Mouse (Mus musculus): ENCODE measurements around the gene Lmcd1.

The Lmcd1 gene

DNA sequence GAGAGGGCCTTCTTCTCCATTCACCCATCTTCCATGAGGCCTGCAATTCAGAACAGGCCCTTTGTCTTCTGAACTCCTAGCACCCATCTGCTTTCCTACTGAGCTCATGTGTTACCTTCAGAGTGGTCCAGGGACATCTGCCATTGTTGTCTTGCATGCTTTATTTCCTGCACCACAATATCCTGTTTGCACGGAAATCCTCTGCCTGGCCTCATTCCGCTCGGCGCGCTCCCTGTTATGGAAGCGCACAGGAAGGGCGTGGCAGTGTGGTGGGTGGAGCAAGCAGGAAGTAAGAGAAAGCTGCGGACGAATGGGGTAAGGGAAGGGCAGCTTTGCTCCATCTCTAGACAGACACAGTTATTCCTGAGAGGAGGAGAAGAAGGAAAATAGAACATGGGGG lies 14.1 kb downstream of the Lmcd1 start:
- no peak for DNase-seq (ENCODE audit: low spot score)

DNA sequence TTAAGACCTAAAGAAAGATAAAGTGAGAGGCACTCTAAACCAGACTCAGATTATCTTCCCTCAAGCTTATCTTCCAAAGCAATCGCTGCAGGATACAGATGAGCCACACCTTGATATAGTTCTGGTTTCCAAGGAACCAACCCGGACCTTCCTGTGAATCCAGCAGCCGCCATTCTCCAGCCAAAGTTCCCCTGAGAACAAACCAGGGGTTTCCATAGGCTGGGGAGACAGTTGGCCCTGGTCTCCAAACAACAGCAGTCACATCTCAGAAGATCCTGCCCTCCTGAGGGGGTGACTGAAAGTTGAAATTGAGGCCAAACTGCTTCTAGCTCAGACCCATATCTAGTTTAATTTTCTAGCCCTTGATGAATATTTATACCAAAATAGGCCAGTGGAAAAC lies 14.7 kb downstream of the Lmcd1 start:
- no peak for DNase-seq (ENCODE audit: low spot score)

- DNase-seq (ENCODE audit: low spot score) = no peak
These were observed 17.6 kb downstream of the Lmcd1 start for GRCm38 (mm10) chr6:112291146-112291545.

DNA sequence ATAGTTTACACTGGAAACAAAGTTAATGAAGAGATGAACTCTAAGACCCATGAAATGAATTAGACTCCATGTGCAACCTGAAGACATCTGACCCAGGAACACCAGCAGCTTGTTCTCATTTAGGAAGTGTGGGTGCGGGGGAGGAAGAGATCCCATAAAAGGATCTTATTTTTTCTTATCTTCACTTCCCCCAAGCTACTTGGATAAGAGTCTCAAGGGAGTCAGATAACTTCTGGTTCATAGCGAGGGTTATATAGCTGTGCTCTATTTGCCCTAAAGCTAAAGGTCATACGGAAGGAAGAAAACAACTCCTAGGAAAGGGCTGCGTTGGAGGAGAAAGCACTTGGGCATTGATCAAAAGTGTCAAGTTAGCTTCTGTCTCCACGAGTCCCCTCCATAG lies 19.8 kb downstream of the Lmcd1 start:
- no peak for DNase-seq (ENCODE audit: low spot score)

DNA sequence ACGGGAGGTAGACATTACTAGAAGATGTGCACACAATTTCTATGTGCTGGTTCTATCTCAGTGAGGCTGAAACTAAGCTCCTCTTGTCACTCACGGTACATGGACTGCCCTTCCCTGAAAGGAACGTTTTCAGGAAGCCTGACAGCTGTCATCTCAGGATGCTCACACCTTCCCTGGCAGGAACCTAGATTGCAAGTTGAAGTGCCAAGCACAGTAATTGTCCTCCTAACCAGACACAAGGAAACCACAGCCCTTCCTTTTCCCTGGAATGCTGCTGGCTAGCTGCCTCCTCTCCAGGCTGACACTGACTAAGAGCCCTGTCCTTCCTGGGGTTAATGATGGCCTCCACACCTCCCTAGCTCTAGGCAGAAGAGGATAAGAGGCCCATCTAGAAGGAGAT lies 21.7 kb downstream of the Lmcd1 start:
- DNase-seq (ENCODE audit: low spot score) = no peak

DNA sequence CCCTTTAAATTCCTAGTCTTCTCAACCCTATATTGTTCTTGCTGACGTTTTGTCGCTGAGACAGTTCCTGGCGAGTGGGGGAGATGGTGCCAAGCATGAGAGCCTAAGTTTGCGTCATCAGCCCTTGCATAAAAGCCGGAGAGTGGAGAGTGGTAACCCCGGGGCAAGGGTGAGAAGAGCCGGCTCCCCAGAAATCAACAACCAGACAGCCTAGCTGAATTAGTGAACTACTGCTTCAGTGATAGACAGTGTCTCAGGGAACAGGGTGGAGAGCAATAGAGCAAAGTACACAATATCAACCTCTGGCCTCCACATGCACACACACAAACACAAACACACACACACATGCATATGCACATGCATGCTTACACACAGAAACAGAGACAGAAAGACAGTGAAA lies 26.6 kb downstream of the Lmcd1 start:
- no peak for DNase-seq (ENCODE audit: low spot score)

GRCm38 (mm10) chr6:112300633-112301032 lies 27.1 kb downstream of the Lmcd1 start:
- no peak for DNase-seq (ENCODE audit: low spot score)

GRCm38 (mm10) chr6:112302248-112302647 lies 28.7 kb downstream of the Lmcd1 start:
- DNase-seq (ENCODE audit: low spot score) = no peak

DNA sequence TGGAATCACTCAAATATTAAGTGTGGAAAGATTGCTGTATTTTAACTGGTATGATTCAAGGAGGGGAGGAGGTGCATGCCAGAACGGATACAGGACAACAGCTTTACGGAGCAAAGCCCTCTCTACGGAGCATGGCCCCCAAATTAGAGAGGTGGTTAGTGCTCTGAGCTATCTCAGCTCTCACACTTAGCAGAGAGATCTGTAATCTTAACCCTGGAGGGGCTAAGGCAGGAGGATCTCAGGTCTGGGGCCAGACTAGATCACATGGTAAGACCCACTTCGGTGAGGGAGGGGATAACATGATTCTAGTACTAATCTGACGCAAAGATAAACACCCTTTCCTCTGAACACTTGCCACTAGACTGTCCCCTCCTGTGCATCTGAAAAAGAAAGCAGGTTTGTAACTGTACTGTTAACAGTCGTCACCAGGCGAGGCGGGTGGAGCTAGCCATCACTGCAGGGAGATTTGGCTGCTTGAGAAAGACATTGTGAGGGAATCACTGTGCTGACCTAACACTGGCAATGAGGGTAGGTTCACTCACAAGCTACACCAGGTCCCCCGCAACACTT lies 29.3 kb downstream of the Lmcd1 start:
- DNase-seq (ENCODE audit: low spot score) = no peak

DNA sequence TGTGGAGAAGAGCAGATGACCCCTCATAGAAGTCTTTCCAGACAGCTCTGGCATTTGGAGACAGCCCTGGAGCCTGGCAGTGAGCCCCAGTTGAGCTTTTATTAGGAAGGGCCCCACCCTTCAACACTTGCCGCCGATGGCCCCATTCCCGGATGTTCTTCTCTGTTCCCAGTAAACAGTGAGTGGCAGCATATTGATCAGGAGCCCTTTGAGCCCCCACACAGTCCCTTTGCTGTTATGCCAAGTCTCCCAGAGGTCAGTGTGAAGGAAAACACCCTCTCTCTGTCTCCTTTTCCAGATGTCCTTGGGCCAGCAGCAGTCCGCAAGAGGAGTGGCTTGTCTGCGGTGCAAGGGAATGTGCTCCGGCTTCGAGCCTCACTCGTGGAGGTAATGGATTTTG lies 31.2 kb downstream of the Lmcd1 start:
- no peak for DNase-seq (ENCODE audit: low spot score)

GRCm38 (mm10) chr6:112309330-112309938 lies 35.9 kb downstream of the Lmcd1 start:
- no peak for DNase-seq (ENCODE audit: low spot score)

DNA sequence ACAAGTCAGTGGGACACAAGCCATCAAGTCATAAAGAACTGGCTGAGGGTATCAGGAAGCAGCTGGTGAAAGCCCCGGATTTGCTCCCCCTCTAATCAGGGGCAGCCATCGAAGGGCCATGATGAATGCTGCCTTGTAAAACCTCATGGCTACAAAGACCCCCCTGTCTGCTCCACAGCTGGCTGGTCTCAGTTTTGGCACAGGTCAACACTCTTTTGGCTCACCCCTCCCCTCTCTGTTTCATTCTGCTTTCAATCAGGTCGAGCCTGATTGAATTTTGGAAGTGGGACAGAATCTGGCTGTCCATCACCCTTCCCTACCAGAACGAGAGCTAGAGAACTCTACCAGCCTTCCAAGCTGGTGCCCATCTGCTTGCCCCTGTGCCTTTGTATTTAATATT lies 37.8 kb downstream of the Lmcd1 start:
- no peak for DNase-seq (ENCODE audit: low spot score)

DNA sequence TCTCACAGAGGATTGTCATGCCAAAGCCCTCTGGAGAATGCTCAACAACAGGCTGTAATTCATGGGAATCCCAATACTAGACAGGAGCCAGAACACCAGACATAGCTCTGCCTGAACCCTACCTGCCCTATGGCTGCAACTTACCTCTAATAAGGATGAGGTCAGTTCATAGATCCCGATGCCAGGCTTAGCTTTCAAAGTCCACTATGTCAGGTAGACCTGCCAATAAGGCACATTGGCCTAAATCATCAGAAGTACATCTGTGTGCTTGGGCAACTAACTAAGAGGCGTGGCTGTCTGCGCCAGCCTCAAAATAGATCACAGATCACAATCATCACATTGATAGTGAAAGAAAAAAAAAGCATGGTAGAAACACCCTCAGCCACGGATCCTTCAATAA lies 45.9 kb downstream of the Lmcd1 start:
- DNase-seq (ENCODE audit: low spot score) = no peak

GRCm38 (mm10) chr6:112320679-112321078 lies 47.1 kb downstream of the Lmcd1 start:
- no peak for DNase-seq (ENCODE audit: low spot score)

DNA sequence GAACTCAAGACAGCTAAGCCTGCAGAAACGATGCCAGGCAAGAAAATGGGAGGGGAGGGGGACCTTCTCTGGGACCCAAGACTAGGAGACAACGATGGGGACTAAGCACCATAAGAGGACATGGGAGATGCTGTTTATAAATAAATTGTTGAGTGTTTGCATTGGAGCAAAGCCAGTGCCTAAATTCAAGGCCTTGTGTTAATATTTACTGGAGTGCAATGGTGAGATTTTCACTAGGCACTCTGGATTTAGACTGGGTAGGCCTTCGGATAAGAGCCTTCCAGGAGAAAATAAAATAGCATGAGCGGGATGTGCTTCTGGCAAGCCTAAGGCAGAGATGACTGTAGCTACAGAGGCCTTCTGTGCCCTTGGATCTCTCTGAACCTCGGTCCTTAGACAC lies 49.4 kb downstream of the Lmcd1 start:
- DNase-seq (ENCODE audit: low spot score) = no peak

DNA sequence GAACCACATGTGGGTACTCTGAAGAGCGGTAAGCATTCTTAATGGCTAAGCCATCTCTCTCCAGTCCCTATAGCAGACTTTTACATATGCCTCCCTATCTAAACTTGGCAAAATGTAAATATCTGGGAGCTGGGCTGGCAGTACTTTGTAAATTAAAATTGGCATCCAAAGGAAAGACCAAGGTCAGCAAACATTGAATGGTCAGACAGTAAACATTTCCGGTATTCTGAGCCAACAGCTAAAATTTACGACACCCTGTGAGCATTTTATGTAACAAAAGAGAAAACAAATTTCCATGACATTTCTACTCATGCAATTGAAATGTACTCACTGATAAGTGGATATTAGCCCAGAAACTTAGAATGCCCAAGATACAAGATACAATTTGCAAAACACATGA lies 51.7 kb downstream of the Lmcd1 start:
- DNase-seq (ENCODE audit: low spot score) = no peak

DNA sequence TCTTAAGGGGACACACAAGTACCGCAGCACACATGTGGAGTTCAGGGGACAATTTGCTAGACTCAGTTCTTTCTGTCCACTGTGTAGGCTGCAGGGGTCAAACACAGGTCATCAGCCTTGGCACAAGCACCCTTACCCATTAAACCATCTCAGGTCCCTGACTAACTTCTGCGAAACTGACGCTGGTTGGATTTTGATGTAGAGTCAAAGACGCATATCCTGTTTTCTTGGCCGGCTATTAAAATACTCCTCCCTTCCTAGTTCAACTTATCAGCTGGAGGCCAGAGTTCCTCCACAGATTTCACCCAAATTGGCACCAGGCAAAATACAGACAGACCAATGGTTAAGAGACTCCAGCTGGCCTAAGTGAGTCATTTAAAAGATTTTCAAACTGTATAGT lies 54.2 kb downstream of the Lmcd1 start:
- DNase-seq (ENCODE audit: low spot score) = no peak

- DNase-seq (ENCODE audit: low spot score) = no peak
These were observed 57.1 kb downstream of the Lmcd1 start for GRCm38 (mm10) chr6:112330520-112331222.

DNA sequence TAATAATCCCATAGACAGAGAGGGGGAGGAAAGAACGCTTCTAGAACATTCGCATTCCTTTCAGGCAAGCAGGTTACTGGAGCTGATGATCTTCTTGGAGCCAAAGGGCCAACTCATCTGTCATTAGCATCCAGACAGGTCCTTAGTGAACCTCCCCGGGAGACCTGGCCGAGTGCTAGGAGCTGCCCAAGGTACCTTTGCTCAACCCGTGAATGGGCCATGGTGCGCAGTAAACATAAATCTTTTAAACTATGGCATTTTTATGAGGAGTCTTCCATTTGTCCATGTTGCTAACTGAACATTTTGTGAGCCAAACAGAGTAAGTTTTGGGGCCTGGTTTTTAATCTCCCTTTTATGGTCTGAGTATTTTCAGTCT lies 57.7 kb downstream of the Lmcd1 start:
- DNase-seq (ENCODE audit: low spot score) = no peak

- DNase-seq (ENCODE audit: low spot score) = no peak
These were observed 60.4 kb downstream of the Lmcd1 start for GRCm38 (mm10) chr6:112333930-112334329.

- no peak for DNase-seq (ENCODE audit: low spot score)
These were observed 64.1 kb downstream of the Lmcd1 start for GRCm38 (mm10) chr6:112337667-112338066.

GRCm38 (mm10) chr6:112339016-112339415 lies 65.5 kb downstream of the Lmcd1 start:
- DNase-seq (ENCODE audit: low spot score) = no peak

- no peak for DNase-seq (ENCODE audit: low spot score)
These were observed 76.9 kb downstream of the Lmcd1 start for GRCm38 (mm10) chr6:112350452-112350851.

- no peak for DNase-seq (ENCODE audit: low spot score)
These were observed 85.8 kb downstream of the Lmcd1 start for GRCm38 (mm10) chr6:112359341-112359740.

Data from spleen, adult 12 weeks (tissue).